ENCODE assay signal across 8 mouse cellular contexts in the genomic region with DNA sequence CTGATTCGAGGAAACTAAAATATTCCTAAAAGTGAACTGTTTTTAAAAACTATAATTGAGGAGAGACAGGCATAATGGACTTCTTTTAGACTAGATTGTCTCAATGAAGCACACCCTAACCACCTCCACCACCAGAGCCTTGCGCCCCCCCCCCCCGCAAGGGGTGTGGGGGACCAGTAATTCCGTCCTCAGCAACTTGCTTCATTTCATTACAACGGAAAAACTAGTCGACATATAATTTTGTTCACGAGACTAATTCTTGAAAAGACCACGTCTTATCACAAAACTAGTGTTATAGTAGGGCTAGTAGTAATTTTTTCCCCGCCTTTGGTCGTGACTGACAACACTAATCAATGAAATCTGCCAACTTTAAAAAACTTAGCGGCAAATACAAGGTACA. TPM values are rescaled to one million over a fixed set of nuclear protein-coding genes. Genes with fewer than 3 reads are reported as not detected.
DNase-seq lines count a peak whose midpoint lies in the region; ATAC-seq and TF ChIP-seq lines count a peak whose summit lies in the region.

No protein-coding gene starts in this region.

- peaks cover 21% of the 10 kb centered on the region for H3K4me1 ChIP-seq in heart, embryonic 13.5 days
- peaks cover 6 to 13% of the 10 kb centered on the region in 2 experiments for H3K4me1 ChIP-seq in MEL (ENCODE audit: control insufficient read depth in 1 of 2, insufficient read depth in 2 of 2, low read length in 2 of 2)
- H3K4me1 ChIP-seq in hindbrain, embryonic 12.5 days: peaks cover 6% of the 10 kb centered on the region
- peaks cover 6% of the 10 kb centered on the region; the same call in 1 of the 2 replicates for H3K4me1 ChIP-seq in midbrain, embryonic 14.5 days (ENCODE audit: control insufficient read depth, insufficient read depth, low read length)

- no peak for ATAC-seq in heart, embryonic 13.5 days (ENCODE audit: extremely low read depth, insufficient number of reproducible peaks, low FRiP score, low TSS enrichment)
- ATAC-seq in hindbrain, embryonic 12.5 days (ENCODE audit: low FRiP score): no peak
- no peak for ATAC-seq in midbrain, embryonic 14.5 days (ENCODE audit: low FRiP score, low TSS enrichment)

- no peak for TF ChIP-seq EP300 in MEL (IDR thresholded peaks at IDR 0.05; ENCODE audit: low read depth in 1 of 2, low read length in 2 of 2)

- under 1% methylated on average over 11 of the region's 11 CpGs for WGBS in heart, embryonic 13.5 days
- under 1% methylated on average over 11 of the region's 11 CpGs for WGBS in hindbrain, embryonic 12.5 days
- 1% methylated on average over 11 of the region's 11 CpGs for WGBS in midbrain, embryonic 14.5 days

- no peak for TF ChIP-seq RAD21 in MEL (IDR thresholded peaks at IDR 0.05; ENCODE audit: low read depth, low read length)

- no peak for TF ChIP-seq CTCF in MEL (IDR thresholded peaks at IDR 0.05 in 2 of 3, conservative IDR thresholded peaks at IDR 0.05 in 1 of 3; ENCODE audit: control insufficient read depth in 1 of 3, insufficient read depth in 1 of 3, low read depth in 2 of 3, low read length in 3 of 3, poor library complexity in 1 of 3, severe bottlenecking in 1 of 3)

- H3K4me3 ChIP-seq in heart, embryonic 13.5 days: peak overlapping the region; percentile 96
- H3K4me3 ChIP-seq in MEL (ENCODE audit: control insufficient read depth in 1 of 2, insufficient read depth in 1 of 2, low read depth in 2 of 2, low read length in 2 of 2): peak overlapping the region; percentile 89 to 92
- peak overlapping the region; percentile 97 for H3K4me3 ChIP-seq in hindbrain, embryonic 12.5 days
- H3K4me3 ChIP-seq in midbrain, embryonic 14.5 days (replicated peaks; ENCODE audit: low read depth, low read length): peak overlapping the region; percentile 100

- H3K9ac ChIP-seq in heart, embryonic 13.5 days: peak overlapping the region; percentile 100
- peak overlapping the region; percentile 100 for H3K9ac ChIP-seq in MEL (ENCODE audit: control insufficient read depth, low read depth, low read length, poor library complexity, severe bottlenecking)
- peak overlapping the region; percentile 100 for H3K9ac ChIP-seq in hindbrain, embryonic 12.5 days
- peak overlapping the region; percentile 100 for H3K9ac ChIP-seq in midbrain, embryonic 14.5 days (replicated peaks; ENCODE audit: low read length)

- H3K36me3 ChIP-seq in heart, embryonic 13.5 days: peaks cover 38% of the 10 kb centered on the region
- peaks cover 44 to 48% of the 10 kb centered on the region in 2 experiments for H3K36me3 ChIP-seq in MEL (ENCODE audit: control insufficient read depth in 1 of 2, insufficient read depth in 2 of 2, low read length in 2 of 2)
- H3K36me3 ChIP-seq in hindbrain, embryonic 12.5 days: peaks cover 24% of the 10 kb centered on the region
- H3K36me3 ChIP-seq in midbrain, embryonic 14.5 days (ENCODE audit: control insufficient read depth, insufficient read depth, low read length): peaks cover 34% of the 10 kb centered on the region

- peak overlapping the region; percentile 81 for H3K4me2 ChIP-seq in heart, embryonic 13.5 days
- peak overlapping the region; percentile 87 for H3K4me2 ChIP-seq in hindbrain, embryonic 12.5 days (replicated peaks)
- peak overlapping the region; percentile 88 for H3K4me2 ChIP-seq in midbrain, embryonic 14.5 days (ENCODE audit: low read length)

- peaks cover 66% of the 10 kb centered on the region for H3K79me2 ChIP-seq in MEL (ENCODE audit: control insufficient read depth, insufficient read depth, low read length, poor library complexity)

- DNase-seq in heart, adult 8-10 months (ENCODE audit: low spot score): no peak
- peak; percentile 64 for DNase-seq in MEL (ENCODE audit: low read depth, low spot score)
- DNase-seq in midbrain, embryonic 14.5 days: peak; percentile 21
- no peak for DNase-seq in MN1 (ENCODE audit: low spot score)
- no peak for DNase-seq in right cerebral cortex, postnatal 10 days (ENCODE audit: low spot score in 2 of 2)
- DNase-seq in frontal cortex, postnatal 25 days (ENCODE audit: low spot score in 2 of 2): no peak

- no peaks in the 10 kb centered on the region for H3K9me3 ChIP-seq in heart, embryonic 13.5 days
- H3K9me3 ChIP-seq in MEL (replicated peaks; ENCODE audit: insufficient read depth, low read length): no peaks in the 10 kb centered on the region
- no peaks in the 10 kb centered on the region for H3K9me3 ChIP-seq in hindbrain, embryonic 12.5 days (replicated peaks)
- no peaks in the 10 kb centered on the region for H3K9me3 ChIP-seq in midbrain, embryonic 14.5 days (ENCODE audit: control insufficient read depth, low read length)

- H3K27me3 ChIP-seq in heart, embryonic 13.5 days (replicated peaks): no peaks in the 10 kb centered on the region
- H3K27me3 ChIP-seq in MEL (ENCODE audit: control insufficient read depth in 1 of 2, insufficient read depth in 2 of 2, low read length in 2 of 2): no peaks in the 10 kb centered on the region
- no peaks in the 10 kb centered on the region for H3K27me3 ChIP-seq in hindbrain, embryonic 12.5 days
- H3K27me3 ChIP-seq in midbrain, embryonic 14.5 days (ENCODE audit: control insufficient read depth, insufficient read depth, low read length): no peaks in the 10 kb centered on the region

- peak overlapping the region; percentile 99 for H3K27ac ChIP-seq in heart, embryonic 13.5 days (replicated peaks)
- peak overlapping the region; percentile 68 for H3K27ac ChIP-seq in MEL (ENCODE audit: control insufficient read depth, low read depth, low read length)
- H3K27ac ChIP-seq in hindbrain, embryonic 12.5 days: no peak overlapping the region
- H3K27ac ChIP-seq in midbrain, embryonic 14.5 days (replicated peaks; ENCODE audit: low read depth, low read length): no peak overlapping the region

- TF ChIP-seq POLR2A in MEL (IDR thresholded peaks at IDR 0.05; ENCODE audit: control insufficient read depth in 1 of 2, insufficient read depth in 1 of 2, low read depth in 1 of 2, low read length in 2 of 2, poor library complexity in 1 of 2): no peak

TF ChIP-seq in MEL, 35 proteins besides CTCF, POLR2A, EP300 and RAD21 (continues in another document):
- no peak for TF ChIP-seq CHD2 (IDR thresholded peaks at IDR 0.05; ENCODE audit: low read length)
- TF ChIP-seq POLR2AphosphoS5 (IDR thresholded peaks at IDR 0.05; ENCODE audit: borderline replicate concordance, low read depth, low read length): no peak
- TF ChIP-seq CHD1 (IDR thresholded peaks at IDR 0.05; ENCODE audit: low read depth, low read length): peak; percentile 14; the same call in 1 of the 2 replicates
- TF ChIP-seq MAZ (IDR thresholded peaks at IDR 0.05; ENCODE audit: low read depth, low read length): 0 out of 2 replicates have a peak, but pooled peaks have one; percentile 13
- TF ChIP-seq BHLHE40 (IDR thresholded peaks at IDR 0.05; ENCODE audit: borderline replicate concordance, low read depth, low read length): peak; percentile 9; the same call in 1 of the 2 replicates
- no peak for TF ChIP-seq USF2 (IDR thresholded peaks at IDR 0.05; ENCODE audit: borderline replicate concordance in 1 of 2, insufficient read depth in 1 of 2, low read depth in 1 of 2, low read length in 2 of 2)
- no peak for TF ChIP-seq MAX (IDR thresholded peaks at IDR 0.05; ENCODE audit: low read length)
- TF ChIP-seq KAT2A (conservative IDR thresholded peaks at IDR 0.05; ENCODE audit: low read depth, low read length): no peak
- TF ChIP-seq MAFK (IDR thresholded peaks at IDR 0.05; ENCODE audit: borderline replicate concordance, low read depth, low read length): no peak
- 0 out of 2 replicates have a peak, but pooled peaks have one; percentile 39 for TF ChIP-seq TBP (IDR thresholded peaks at IDR 0.05; ENCODE audit: low read depth, low read length)

RNA-seq across cellular contexts. Expression of gene Rmi1, which starts 1.5 kb away (rescaled TPM):
- 17.0 and 18.5 TPM in 2 replicates for polyA plus RNA-seq in heart, embryonic 13.5 days (2015; fragmentation: Nextera tagmentation; extraction: Ambion mirVana)
- 10 to 100 TPM in 1 of 4 experiments, 1 to 10 TPM in 3; 9.0 to 10.5 (median 9.7) TPM for total RNA-seq in heart, adult 8-10 months (2022)
- total RNA-seq in MEL (2012; rRNA removed): 13.9 and 15.5 TPM in 2 replicates
- polyA plus RNA-seq in MEL (2012; ENCODE audit: insufficient read depth in 1 of 2, insufficient read length in 2 of 2, low read depth in 1 of 2, low replicate concordance in 2 of 2, missing spikeins in 1 of 2): 10 to 100 TPM in 1 of 2 experiments, not detected in 1; 21.4 TPM
- polyA plus RNA-seq in hindbrain, embryonic 12.5 days (2016; fragmentation: Nextera tagmentation; extraction: Ambion mirVana): 29.6 and 32.1 TPM in 2 replicates
- polyA plus RNA-seq in midbrain, embryonic 14.5 days (2014; fragmentation: Nextera tagmentation; extraction: Ambion mirVana): 24.6 and 26.0 TPM in 2 replicates

RNA-seq across cellular contexts. Expression of gene Hnrnpk, which starts 2.6 kb away (rescaled TPM):
- 896 and 991 TPM in 2 replicates for polyA plus RNA-seq in heart, embryonic 13.5 days (2015; fragmentation: Nextera tagmentation; extraction: Ambion mirVana)
- 100 to 1,000 TPM; 405 to 444 (median 422) TPM for total RNA-seq in heart, adult 8-10 months (2022)
- total RNA-seq in MEL (2012; rRNA removed): 542 and 594 TPM in 2 replicates
- polyA plus RNA-seq in MEL (2012; ENCODE audit: insufficient read depth in 1 of 2, insufficient read length in 2 of 2, low read depth in 1 of 2, low replicate concordance in 2 of 2, missing spikeins in 1 of 2): 1,000 to 10,000 TPM; 1,502 to 1,739 TPM
- 1,934 and 2,030 TPM in 2 replicates for polyA plus RNA-seq in hindbrain, embryonic 12.5 days (2016; fragmentation: Nextera tagmentation; extraction: Ambion mirVana)
- 1,214 and 1,754 TPM in 2 replicates for polyA plus RNA-seq in midbrain, embryonic 14.5 days (2014; fragmentation: Nextera tagmentation; extraction: Ambion mirVana)

RNA-seq across cellular contexts. Expression of gene 2210016F16Rik, which starts 15.6 kb away (rescaled TPM):
- 26.8 and 29.8 TPM in 2 replicates for polyA plus RNA-seq in heart, embryonic 13.5 days (2015; fragmentation: Nextera tagmentation; extraction: Ambion mirVana)
- 10 to 100 TPM; 16.5 to 18.1 (median 17.0) TPM for total RNA-seq in heart, adult 8-10 months (2022)
- total RNA-seq in MEL (2012; rRNA removed): 0.08 and 0.10 TPM in 2 replicates
- polyA plus RNA-seq in MEL (2012; ENCODE audit: insufficient read depth in 1 of 2, insufficient read length in 2 of 2, low read depth in 1 of 2, low replicate concordance in 2 of 2, missing spikeins in 1 of 2): under 1 TPM in 1 of 2 experiments, not detected in 1; 0.22 TPM
- 24.1 and 27.3 TPM in 2 replicates for polyA plus RNA-seq in hindbrain, embryonic 12.5 days (2016; fragmentation: Nextera tagmentation; extraction: Ambion mirVana)
- 21.0 and 22.9 TPM in 2 replicates for polyA plus RNA-seq in midbrain, embryonic 14.5 days (2014; fragmentation: Nextera tagmentation; extraction: Ambion mirVana)

RNA-seq across cellular contexts. Expression of gene Kif27, which starts 41.7 kb away (rescaled TPM):
- 0.11 and 0.17 TPM in 2 replicates for polyA plus RNA-seq in heart, embryonic 13.5 days (2015; fragmentation: Nextera tagmentation; extraction: Ambion mirVana)
- under 1 TPM in 3 of 4 experiments, not detected in 1; 0.09 to 0.11 (median 0.11) TPM for total RNA-seq in heart, adult 8-10 months (2022)
- total RNA-seq in MEL (2012; rRNA removed): 0.13 and 0.42 TPM in 2 replicates
- polyA plus RNA-seq in MEL (2012; ENCODE audit: insufficient read depth in 1 of 2, insufficient read length in 2 of 2, low read depth in 1 of 2, low replicate concordance in 2 of 2, missing spikeins in 1 of 2): under 1 TPM in 1 of 2 experiments, not detected in 1; 0.13 TPM
- polyA plus RNA-seq in hindbrain, embryonic 12.5 days (2016; fragmentation: Nextera tagmentation; extraction: Ambion mirVana): 2.4 and 2.5 TPM in 2 replicates
- 1.3 and 2.3 TPM in 2 replicates for polyA plus RNA-seq in midbrain, embryonic 14.5 days (2014; fragmentation: Nextera tagmentation; extraction: Ambion mirVana)

Comparison
In these comparisons a context has a peak if more than half of its experiments do, and no peak if none do; other contexts are left out.
1. H3K27ac ChIP-seq: peak in heart, embryonic 13.5 days (single experiment) and MEL (single experiment); none in hindbrain, embryonic 12.5 days (single experiment) and midbrain, embryonic 14.5 days (single experiment).
2. DNase-seq: peak in MEL (single experiment) and midbrain, embryonic 14.5 days (single experiment); none in heart, adult 8-10 months (single experiment), MN1 (single experiment), right cerebral cortex, postnatal 10 days (0 of 2) and frontal cortex, postnatal 25 days (0 of 2).
3. RNA of gene 2210016F16Rik, which starts 15.6 kb away (polyA plus RNA-seq): 24.1 to 27.3 TPM in hindbrain, embryonic 12.5 days, 26.8 to 29.8 TPM in heart, embryonic 13.5 days and 21.0 to 22.9 TPM in midbrain, embryonic 14.5 days; 0.22 TPM in MEL; every median in the first group is over 10 times any median in the second.
4. Peak in every context shown above with its lines, with median percentiles within 50 percentile points of each other: H3K4me2 ChIP-seq, H3K4me3 ChIP-seq and H3K9ac ChIP-seq.